Mouse (Mus musculus) MEL (cell line): ENCODE data around the gene Eif4g1. TPM values are rescaled to one million over a fixed set of nuclear protein-coding genes. Genes with fewer than 3 reads are reported as not detected.

Source experiments
- DNase-seq: peaks from one replicate; pipeline ENCODE4 v3.0.0; 2011; ENCODE audit warnings: low read depth, low spot score
- H3K27ac ChIP-seq: 2 replicates; pipeline ENCODE4 v1.5.1; 2012; ENCODE audit warnings: low read depth, mild to moderate bottlenecking, control low read depth, low read length, moderate library complexity; ENCODE audit not compliant: control insufficient read depth
- H3K27me3 ChIP-seq, 2 experiments: fragments of 150-350 bp in 1 of 2; sonication (generic) in 1 of 2; 2 replicates each; pipeline ENCODE4 v1.6.1; 2012; ENCODE audit warnings: low read length in 2 of 2, mild to moderate bottlenecking in 2 of 2, improper control_type of control experiment in 1 of 2, moderate library complexity in 1 of 2; ENCODE audit not compliant: insufficient read depth in 2 of 2, control insufficient read depth in 1 of 2
- H3K36me3 ChIP-seq, 2 experiments: 2 replicates each; pipeline ENCODE4 v1.6.1; 2012 to 2014; ENCODE audit warnings: low read length in 2 of 2, improper control_type of control experiment in 1 of 2, inconsistent platforms in 1 of 2, mild to moderate bottlenecking in 1 of 2; ENCODE audit not compliant: insufficient read depth in 2 of 2, control insufficient read depth in 1 of 2
- H3K4me1 ChIP-seq, 2 experiments: fragments of 150-350 bp in 1 of 2; sonication (generic) in 1 of 2; 2 replicates each; pipeline ENCODE4 v1.6.1; 2012; ENCODE audit warnings: low read length in 2 of 2, improper control_type of control experiment in 1 of 2, mild to moderate bottlenecking in 1 of 2; ENCODE audit not compliant: insufficient read depth in 2 of 2, control insufficient read depth in 1 of 2
- H3K4me3 ChIP-seq, 2 experiments: fragments of 150-350 bp in 1 of 2; sonication (generic) in 1 of 2; 2 replicates each; pipeline ENCODE4 v1.5.1; 2012; ENCODE audit warnings: low read depth in 2 of 2, low read length in 2 of 2, mild to moderate bottlenecking in 2 of 2, moderate library complexity in 2 of 2, control low read depth in 1 of 2, improper control_type of control experiment in 1 of 2; ENCODE audit not compliant: control insufficient read depth in 1 of 2, insufficient read depth in 1 of 2
- H3K79me2 ChIP-seq: 2 replicates; pipeline ENCODE4 v1.6.1; 2012; ENCODE audit warnings: mild to moderate bottlenecking, low read length, moderate library complexity; ENCODE audit not compliant: control insufficient read depth, poor library complexity, insufficient read depth
- H3K9ac ChIP-seq: 2 replicates; pipeline ENCODE4 v1.6.1; 2012; ENCODE audit warnings: low read depth, mild to moderate bottlenecking, control low read depth, low read length, moderate library complexity; ENCODE audit not compliant: control insufficient read depth, poor library complexity, severe bottlenecking
- H3K9me3 ChIP-seq: fragments of 150-350 bp; sonication (generic); replicated peaks from 2 replicates; pipeline ENCODE4 v1.6.1; 2012; ENCODE audit warnings: mild to moderate bottlenecking, low read length, improper control_type of control experiment, moderate library complexity; ENCODE audit not compliant: insufficient read depth
- GATA1 ChIP-seq: IDR thresholded peaks from 2 replicates; pipeline ENCODE4 v1.6.1; 2011; ENCODE audit warnings: low read depth, low read length, improper control_type of control experiment
- MAX ChIP-seq: IDR thresholded peaks from 2 replicates; pipeline ENCODE4 v1.6.1; 2011; ENCODE audit warnings: low read length, improper control_type of control experiment
- MEF2A ChIP-seq: IDR thresholded peaks from 2 replicates; pipeline ENCODE4 v1.6.1; 2014; ENCODE audit warnings: low read depth, mild to moderate bottlenecking, inconsistent platforms, low read length, improper control_type of control experiment; ENCODE audit not compliant: poor library complexity, insufficient replicate concordance, severe bottlenecking; ENCODE audit errors: extremely low read depth
- MYB ChIP-seq: IDR thresholded peaks from 2 replicates; pipeline ENCODE4 v1.6.1; 2011; ENCODE audit warnings: mild to moderate bottlenecking, low read depth, low read length, improper control_type of control experiment
- NRF1 ChIP-seq: IDR thresholded peaks from 2 replicates; pipeline ENCODE4 v1.6.1; 2014; ENCODE audit warnings: low read depth, mild to moderate bottlenecking, inconsistent platforms, low read length, improper control_type of control experiment, moderate library complexity; ENCODE audit not compliant: poor library complexity, insufficient read depth, severe bottlenecking
- POLR2A ChIP-seq, 2 experiments: IDR thresholded peaks; 2 replicates each; pipeline ENCODE4 v1.6.1; 2011 to 2012; ENCODE audit warnings: low read length in 2 of 2, mild to moderate bottlenecking in 2 of 2, control low read depth in 1 of 2, improper control_type of control experiment in 1 of 2, low read depth in 1 of 2, moderate library complexity in 1 of 2; ENCODE audit not compliant: control insufficient read depth in 1 of 2, insufficient read depth in 1 of 2, poor library complexity in 1 of 2
- POLR2AphosphoS2 ChIP-seq: IDR thresholded peaks from 2 replicates; pipeline ENCODE4 v1.6.1; 2011; ENCODE audit warnings: low read length, improper control_type of control experiment
- RAD21 ChIP-seq: IDR thresholded peaks from 2 replicates; pipeline ENCODE4 v1.6.1; 2011; ENCODE audit warnings: mild to moderate bottlenecking, low read depth, low read length, improper control_type of control experiment
- SMC3 ChIP-seq: IDR thresholded peaks from 2 replicates; pipeline ENCODE4 v1.6.1; 2011; ENCODE audit warnings: low read depth, low read length, improper control_type of control experiment
- TAL1 ChIP-seq: IDR thresholded peaks from 2 replicates; pipeline ENCODE4 v1.6.1; 2012; ENCODE audit warnings: mild to moderate bottlenecking, inconsistent platforms, low read length, moderate library complexity, mixed read lengths
- UBTF ChIP-seq: IDR thresholded peaks from 2 replicates; pipeline ENCODE4 v1.6.1; 2012; ENCODE audit warnings: low read depth, mild to moderate bottlenecking, inconsistent platforms, low read length, improper control_type of control experiment, moderate library complexity, borderline replicate concordance; ENCODE audit not compliant: insufficient read depth
- ZKSCAN1 ChIP-seq: IDR thresholded peaks from 2 replicates; pipeline ENCODE4 v1.6.1; 2012; ENCODE audit warnings: low read depth, mild to moderate bottlenecking, inconsistent platforms, low read length, improper control_type of control experiment, moderate library complexity
- ZMIZ1 ChIP-seq: IDR thresholded peaks from 2 replicates; pipeline ENCODE4 v1.6.1; 2012; ENCODE audit warnings: low read depth, mild to moderate bottlenecking, inconsistent platforms, low read length, improper control_type of control experiment, moderate library complexity
- ZNF384 ChIP-seq: IDR thresholded peaks from 2 replicates; pipeline ENCODE4 v1.6.1; 2012; ENCODE audit warnings: low read depth, mild to moderate bottlenecking, inconsistent platforms, low read length, improper control_type of control experiment
- polyA plus RNA-seq, 2 experiments: library from polyadenylated mRNA; stranded (reverse) in 1 of 2; unstranded in 1 of 2; fragments of >175 nt in 1 of 2; fragments of >200 nt in 1 of 2; gene quantifications; 2 replicates each; pipeline versions ENCODE4 v1.2.1 to v1.2.4; 2012; ENCODE audit warnings: low replicate concordance in 2 of 2, low read depth in 1 of 2; ENCODE audit not compliant: insufficient read length in 2 of 2, insufficient read depth in 1 of 2, missing spikeins in 1 of 2
- total RNA-seq: library from RNA; depleted of rRNA; stranded (reverse); fragments of 300-350 nt; gene quantifications from 2 replicates; pipeline ENCODE4 v1.2.3, GENCODE M21; 2012

The Eif4g1 gene
- total and polyA plus RNA-seq, 3 experiments: 327 to 436 (median 409) TPM

DNA sequence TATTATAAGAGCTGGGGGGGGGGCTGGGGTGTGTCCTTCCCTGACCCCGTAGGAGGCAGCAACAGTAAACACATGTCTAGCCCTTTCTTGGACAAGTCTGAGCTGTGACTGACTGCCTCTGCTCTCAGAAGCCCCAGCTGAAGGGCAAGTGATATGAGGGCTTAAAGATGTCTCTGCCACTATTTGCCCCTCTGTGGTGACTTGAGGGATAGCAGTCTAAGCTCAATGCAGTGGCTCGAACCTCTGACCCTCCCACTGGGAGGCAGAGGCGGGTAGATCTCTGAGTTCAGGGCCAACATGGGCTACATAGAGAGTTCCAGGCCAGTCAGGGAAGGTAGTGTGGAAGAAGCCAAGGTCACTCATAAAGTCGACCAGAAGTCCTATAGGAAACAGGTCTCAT is 42.7 kb downstream of the Eif4g1 start (continued):
- peak; percentile 28 for TF ChIP-seq SMC3

DNA sequence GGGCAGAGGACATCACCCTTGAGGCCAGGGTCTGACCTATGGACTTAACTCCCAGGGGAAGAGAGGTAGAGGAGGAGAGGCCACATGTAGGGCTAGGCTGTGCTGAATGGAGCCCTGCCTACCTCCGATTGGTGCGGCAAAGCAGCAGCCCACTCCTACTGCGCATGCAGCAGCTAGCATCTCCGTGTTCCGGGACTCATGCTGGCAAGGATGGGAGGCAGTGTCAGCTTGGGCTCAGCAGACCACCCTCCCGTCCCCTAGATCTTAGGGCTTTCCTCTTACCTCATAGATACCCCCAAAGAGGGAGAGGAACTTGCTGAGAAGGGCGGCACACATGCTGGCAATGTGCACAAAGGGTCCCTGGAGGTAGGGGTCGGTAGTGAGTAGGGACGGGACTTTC is 44.1 kb downstream of the Eif4g1 start:
- Histone ChIP-seq H3K4me3 (no peak overlapping the region), H3K9me3 (no peaks in the 10 kb centered on the region), H3K27me3 (no peaks in the 10 kb centered on the region), H3K4me1 (peaks cover 0 to 17% of the 10 kb centered on the region in 2 experiments; a peak in 3 of 4 replicates), H3K36me3 (peaks cover 0 to 5% of the 10 kb centered on the region in 2 experiments; a peak in 1 of 4 replicates), H3K9ac (no peak overlapping the region), H3K79me2 (no peaks in the 10 kb centered on the region; the same call in 1 of the 2 replicates), H3K27ac (no peak overlapping the region)
- DNase-seq: no peak
- TF ChIP-seq RAD21 (no peak), NRF1 (no peak), GATA1 (no peak), POLR2AphosphoS2 (no peak), UBTF (no peak), MEF2A (no peak), MAX (no peak), ZMIZ1 (no peak), MYB (no peak), ZKSCAN1 (no peak)

DNA sequence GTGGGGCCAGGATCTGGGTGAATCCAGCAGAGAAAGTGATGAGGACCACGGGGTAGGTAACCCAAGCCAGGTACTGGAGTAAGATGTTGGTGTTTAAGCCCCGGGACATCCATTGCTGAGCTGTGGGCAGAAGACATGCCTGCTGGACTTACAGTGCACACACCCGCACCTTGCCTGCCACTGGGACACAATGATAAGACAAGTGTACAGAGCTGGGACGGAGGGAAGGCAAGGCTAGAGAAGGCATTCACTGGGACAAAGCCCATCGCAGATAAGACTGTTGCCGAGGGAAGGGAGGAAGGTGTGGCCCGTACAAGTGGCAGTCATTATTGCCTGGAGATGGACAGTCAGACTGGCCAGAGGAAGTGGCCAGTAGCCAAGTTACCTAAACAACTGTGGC is 44.8 kb downstream of the Eif4g1 start:
- Histone ChIP-seq H3K9ac (no peak overlapping the region), H3K79me2 (peaks cover 2% of the 10 kb centered on the region; the same call in 1 of the 2 replicates), H3K36me3 (peaks cover 0 to 5% of the 10 kb centered on the region in 2 experiments; a peak in 1 of 4 replicates), H3K27me3 (no peaks in the 10 kb centered on the region), H3K4me1 (peaks cover 0 to 17% of the 10 kb centered on the region in 2 experiments; a peak in 3 of 4 replicates), H3K27ac (no peak overlapping the region), H3K9me3 (no peaks in the 10 kb centered on the region), H3K4me3 (no peak overlapping the region)
- DNase-seq: no peak
- TF ChIP-seq POLR2AphosphoS2 (no peak), TAL1 (peak; percentile 54), POLR2A (IDR thresholded peaks at IDR 0.05; ENCODE audit: control insufficient read depth in 1 of 2, insufficient read depth in 1 of 2, low read depth in 1 of 2, low read length in 2 of 2, poor library complexity in 1 of 2) (no peak), ZNF384 (no peak)
